13 mouse cellular contexts compared by ENCODE assay signal in genomic region chr4:149496612-149497011, GRCm38 (mm10). TPM values are rescaled to one million over a fixed set of nuclear protein-coding genes. Genes with fewer than 3 reads are reported as not detected.
DNase-seq lines count a peak whose midpoint lies in the region; ATAC-seq and TF ChIP-seq lines count a peak whose summit lies in the region.
"Had no signal": no experiment of that assay in that cellular context is flagged by ENCODE, and none has a peak within 500 bp of the region (broad histone marks: within the 10 kb centered on the region; RNA-seq: fewer than 3 reads in every experiment).

No protein-coding gene starts in this region.

- H3K4me2 ChIP-seq in forebrain, postnatal 0 days (ENCODE audit: low read depth): no peak overlapping the region
- H3K4me2 ChIP-seq in kidney, embryonic 16.5 days (replicated peaks; ENCODE audit: low read depth, low read length): no peak overlapping the region

- 13% methylated on average over 2 of the region's 2 CpGs for WGBS in forebrain, postnatal 0 days
- 21% methylated on average over 2 of the region's 2 CpGs for WGBS in midbrain, embryonic 10.5 days
- 74% methylated on average over 2 of the region's 2 CpGs for WGBS in kidney, embryonic 16.5 days

- peaks cover 56% of the 10 kb centered on the region for H3K36me3 ChIP-seq in forebrain, postnatal 0 days (ENCODE audit: insufficient read depth)
- peaks cover 94% of the 10 kb centered on the region for H3K36me3 ChIP-seq in midbrain, embryonic 10.5 days
- peaks cover 58% of the 10 kb centered on the region for H3K36me3 ChIP-seq in kidney, embryonic 16.5 days (ENCODE audit: insufficient read depth, low read length)

- peak; percentile 85 for DNase-seq in Muller cell, postnatal 12 days (ENCODE audit: inconsistent ontology term)
- DNase-seq in embryo, embryonic 10.5 days (ENCODE audit: low spot score): peak; percentile 72
- peak; percentile 35 for DNase-seq in forebrain, postnatal 0 days
- peak; percentile 22 for DNase-seq in midbrain, embryonic 10.5 days (ENCODE audit: low spot score)
- no peak for DNase-seq in heart, postnatal 4 days
- DNase-seq in thymus, postnatal 14 days: no peak
- DNase-seq in ovary, adult 18-20 months (ENCODE audit: low spot score): no peak
- DNase-seq: cerebellum, adult 9-10 months; left cerebral cortex, postnatal 4 days; thymus, postnatal 25 days had no signal

- no peaks in the 10 kb centered on the region for H3K9me3 ChIP-seq in forebrain, postnatal 0 days (ENCODE audit: low read length)
- no peaks in the 10 kb centered on the region for H3K9me3 ChIP-seq in midbrain, embryonic 10.5 days (replicated peaks)
- no peaks in the 10 kb centered on the region for H3K9me3 ChIP-seq in kidney, embryonic 16.5 days (ENCODE audit: low read length)

- H3K4me1 ChIP-seq in forebrain, postnatal 0 days (ENCODE audit: insufficient read depth): no peaks in the 10 kb centered on the region
- peaks cover 15% of the 10 kb centered on the region for H3K4me1 ChIP-seq in midbrain, embryonic 10.5 days
- H3K4me1 ChIP-seq in kidney, embryonic 16.5 days (ENCODE audit: insufficient read depth, low read length): no peaks in the 10 kb centered on the region

- no peak for TF ChIP-seq CTCF in forebrain, postnatal 0 days (IDR thresholded peaks at IDR 0.05; ENCODE audit: low read depth)

- H3K9ac ChIP-seq in forebrain, postnatal 0 days: no peak overlapping the region
- H3K9ac ChIP-seq in kidney, embryonic 16.5 days (replicated peaks; ENCODE audit: low read length): no peak overlapping the region

- ATAC-seq in forebrain, postnatal 0 days: peak; percentile 83
- ATAC-seq in kidney, embryonic 16.5 days (ENCODE audit: low FRiP score, low TSS enrichment): no peak; the same call in 1 of the 2 replicates

- H3K27me3 ChIP-seq in forebrain, postnatal 0 days (ENCODE audit: insufficient read depth, low read length): no peaks in the 10 kb centered on the region
- no peaks in the 10 kb centered on the region for H3K27me3 ChIP-seq in midbrain, embryonic 10.5 days (ENCODE audit: low read depth, poor library complexity, severe bottlenecking)
- H3K27me3 ChIP-seq in kidney, embryonic 16.5 days (ENCODE audit: insufficient read depth, low read length): no peaks in the 10 kb centered on the region

- H3K4me3 ChIP-seq in forebrain, postnatal 0 days (ENCODE audit: low read depth, low read length): no peak overlapping the region
- no peak overlapping the region for H3K4me3 ChIP-seq in midbrain, embryonic 10.5 days
- no peak overlapping the region for H3K4me3 ChIP-seq in kidney, embryonic 16.5 days (ENCODE audit: low read length)

- H3K27ac ChIP-seq in forebrain, postnatal 0 days (ENCODE audit: low read depth, low read length): peak overlapping the region; percentile 55; the same call in 1 of the 2 replicates
- H3K27ac ChIP-seq in midbrain, embryonic 10.5 days (replicated peaks): peak overlapping the region; percentile 73
- no peak overlapping the region for H3K27ac ChIP-seq in kidney, embryonic 16.5 days (ENCODE audit: low read length)
- H3K27ac ChIP-seq: macrophage had no signal

RNA-seq across cellular contexts. Expression of gene Lzic, which starts 11.6 kb away (rescaled TPM):
- 44.2 and 62.5 TPM in 2 replicates for total RNA-seq in forebrain, postnatal 0 days (2014; rRNA removed)
- 38.9 and 46.9 TPM in 2 replicates for polyA plus RNA-seq in forebrain, postnatal 0 days (2015; fragmentation: Nextera tagmentation; extraction: Ambion mirVana)
- polyA plus RNA-seq in midbrain, embryonic 10.5 days (2016; fragmentation: Nextera tagmentation; extraction: Ambion mirVana): 48.5 and 48.9 TPM in 2 replicates
- 10 to 100 TPM; 43.4 to 46.8 TPM for total RNA-seq in heart, postnatal 4 days (2021)
- 45.9 and 47.6 TPM in 2 replicates for polyA plus RNA-seq in kidney, embryonic 16.5 days (2015; fragmentation: Nextera tagmentation; extraction: Ambion mirVana)

RNA-seq across cellular contexts. Expression of gene Nmnat1, which starts 11.6 kb away (rescaled TPM):
- 3.6 and 6.5 TPM in 2 replicates for total RNA-seq in forebrain, postnatal 0 days (2014; rRNA removed)
- 4.8 and 6.4 TPM in 2 replicates for polyA plus RNA-seq in forebrain, postnatal 0 days (2015; fragmentation: Nextera tagmentation; extraction: Ambion mirVana)
- polyA plus RNA-seq in midbrain, embryonic 10.5 days (2016; fragmentation: Nextera tagmentation; extraction: Ambion mirVana): 16.2 and 18.8 TPM in 2 replicates
- 10 to 100 TPM; 12.7 to 14.8 TPM for total RNA-seq in heart, postnatal 4 days (2021)
- polyA plus RNA-seq in kidney, embryonic 16.5 days (2015; fragmentation: Nextera tagmentation; extraction: Ambion mirVana): 13.9 and 14.2 TPM in 2 replicates

RNA-seq across cellular contexts. Expression of gene Tmem274, which starts 19.4 kb away (rescaled TPM):
- not detected in 2 replicates for total RNA-seq in forebrain, postnatal 0 days (2014; rRNA removed)
- not detected in 2 replicates for polyA plus RNA-seq in forebrain, postnatal 0 days (2015; fragmentation: Nextera tagmentation; extraction: Ambion mirVana)
- 0.41 and 0.55 TPM in 2 replicates for polyA plus RNA-seq in midbrain, embryonic 10.5 days (2016; fragmentation: Nextera tagmentation; extraction: Ambion mirVana)
- not detected for total RNA-seq in heart, postnatal 4 days (2021)
- polyA plus RNA-seq in kidney, embryonic 16.5 days (2015; fragmentation: Nextera tagmentation; extraction: Ambion mirVana): 0.41 and 0.82 TPM in 2 replicates
- total RNA-seq: granulocyte monocyte progenitor cell, adult 5-6 weeks; left cerebral cortex, postnatal 4 days had no signal
- polyA plus RNA-seq: macrophage had no signal

RNA-seq across cellular contexts. Expression of gene Ctnnbip1, which starts 21.4 kb away (rescaled TPM):
- total RNA-seq in forebrain, postnatal 0 days (2014; rRNA removed): 98.6 and 105 TPM in 2 replicates
- polyA plus RNA-seq in forebrain, postnatal 0 days (2015; fragmentation: Nextera tagmentation; extraction: Ambion mirVana): 126 and 134 TPM in 2 replicates
- polyA plus RNA-seq in midbrain, embryonic 10.5 days (2016; fragmentation: Nextera tagmentation; extraction: Ambion mirVana): 54.8 and 56.6 TPM in 2 replicates
- total RNA-seq in heart, postnatal 4 days (2021): 10 to 100 TPM; 60.5 to 66.4 TPM
- polyA plus RNA-seq in kidney, embryonic 16.5 days (2015; fragmentation: Nextera tagmentation; extraction: Ambion mirVana): 54.1 and 57.4 TPM in 2 replicates

RNA-seq across cellular contexts. Expression of gene Rbp7, which starts 41.8 kb away (rescaled TPM):
- total RNA-seq in forebrain, postnatal 0 days (2014; rRNA removed): not detected in 2 replicates
- polyA plus RNA-seq in forebrain, postnatal 0 days (2015; fragmentation: Nextera tagmentation; extraction: Ambion mirVana): 0.30 and 0.49 TPM in 2 replicates
- not detected in 2 replicates for polyA plus RNA-seq in midbrain, embryonic 10.5 days (2016; fragmentation: Nextera tagmentation; extraction: Ambion mirVana)
- 10 to 100 TPM; 38.9 to 39.6 TPM for total RNA-seq in heart, postnatal 4 days (2021)
- polyA plus RNA-seq in kidney, embryonic 16.5 days (2015; fragmentation: Nextera tagmentation; extraction: Ambion mirVana): 1.3 TPM in 2 replicates
- total RNA-seq: granulocyte monocyte progenitor cell, adult 5-6 weeks; left cerebral cortex, postnatal 4 days had no signal
- polyA plus RNA-seq: macrophage had no signal

Comparison
In these comparisons a context has a peak if more than half of its experiments do, and no peak if none do; other contexts are left out.
1. DNase-seq: peak in Muller cell, postnatal 12 days (single experiment), embryo, embryonic 10.5 days (single experiment), forebrain, postnatal 0 days (single experiment) and midbrain, embryonic 10.5 days (single experiment); none in heart, postnatal 4 days (single experiment), thymus, postnatal 14 days (single experiment) and ovary, adult 18-20 months (single experiment).